Mouse (Mus musculus) small intestine, adult 2 months (tissue): ENCODE measurements around the gene Xpo5.

Experiments used
- CTCF ChIP-seq: fragments of 200-500 bp; IDR thresholded peaks from 2 replicates; pipeline ENCODE4 v1.5.1; 2012; ENCODE audit warnings: low read depth, mild to moderate bottlenecking, control low read depth, inconsistent platforms, low read length, moderate library complexity, mixed read lengths; ENCODE audit not compliant: insufficient replicate concordance, insufficient read length; ENCODE audit errors: extremely low read depth
- POLR2A ChIP-seq: fragments of 200-500 bp; IDR thresholded peaks from 2 replicates; pipeline ENCODE4 v1.6.1; 2012; ENCODE audit warnings: low read depth, mild to moderate bottlenecking, control low read depth, inconsistent platforms, low read length, moderate library complexity

GRCm38 (mm10) chr17:46265502-46265901 lies 62.9 kb downstream of the Xpo5 start:
- TF ChIP-seq CTCF, result no peak
- no peak for TF ChIP-seq POLR2A
